Mouse (Mus musculus): ENCODE measurements around the gene Fnbp1.
A peak's percentile ranks its signal among the peaks of the same experiment; 100 is the strongest.

Fnbp1 gene

GRCm38 (mm10) chr2:31019011-31019410 is 122.8 kb downstream of the Fnbp1 start:
- DNase-seq: no peak

- no peak for DNase-seq
These were observed 123.3 kb downstream of the Fnbp1 start for GRCm38 (mm10) chr2:31018519-31018918.

GRCm38 (mm10) chr2:31017625-31018317 is 124.0 kb downstream of the Fnbp1 start:
- no peak for DNase-seq

GRCm38 (mm10) chr2:31013371-31014120 is 128.3 kb downstream of the Fnbp1 start:
- no peak for DNase-seq

- no peak for DNase-seq
These were observed 134.6 kb downstream of the Fnbp1 start for GRCm38 (mm10) chr2:31007208-31007607.

GRCm38 (mm10) chr2:31006434-31006833 is 135.4 kb downstream of the Fnbp1 start:
- DNase-seq: no peak

GRCm38 (mm10) chr2:31005453-31005852 is 136.4 kb downstream of the Fnbp1 start:
- no peak for DNase-seq

- no peak for DNase-seq
These were observed 139.0 kb downstream of the Fnbp1 start for GRCm38 (mm10) chr2:31002857-31003256.

GRCm38 (mm10) chr2:30998443-30999260 is 143.2 kb downstream of the Fnbp1 start:
- DNase-seq: no peak

- no peak for DNase-seq
These were observed 146.3 kb downstream of the Fnbp1 start for GRCm38 (mm10) chr2:30995432-30995996.

GRCm38 (mm10) chr2:30994853-30995252 is 147.0 kb downstream of the Fnbp1 start:
- DNase-seq: no peak

- DNase-seq: no peak
These were observed 151.6 kb downstream of the Fnbp1 start for GRCm38 (mm10) chr2:30990221-30990620.

GRCm38 (mm10) chr2:30985111-30986020 is 156.4 kb downstream of the Fnbp1 start:
- DNase-seq: peak; percentile 33

- no peak for DNase-seq
These were observed 158.8 kb downstream of the Fnbp1 start for GRCm38 (mm10) chr2:30983024-30983423.

GRCm38 (mm10) chr2:30981790-30982513 is 159.9 kb downstream of the Fnbp1 start, which contains the start of the genes BC005624 and Usp20:
BC005624 (minus strand) TSS chr2:30982201.
Usp20 (plus strand) TSS chr2:30982279.
- peak; percentile 99 for DNase-seq

All from right cerebral cortex, postnatal 14 days (tissue).